Mouse (Mus musculus) forebrain, postnatal 0 days (tissue): Measurements from ENCODE around the gene Grn. TPM values are rescaled to one million over a fixed set of nuclear protein-coding genes. Genes with fewer than 3 reads are reported as not detected.
"Not testable (repeated sequence)": the region's sequence is repeated elsewhere in the genome, so short reads cannot be mapped to it uniquely, and the experiment has no call there.

Experiments
- ATAC-seq: fragments of 200-750 bp; cut with Nextera tagmentation; 2 replicates; pipeline ENCODE4 v1.8.0; 2017; ENCODE audit warnings: mild to moderate bottlenecking, moderate library complexity
- DNase-seq: peaks from one replicate; pipeline ENCODE4 v3.0.0-alpha.2; 2015
- H3K27ac ChIP-seq: fragments of 300-500 bp; sonication (generic); 2 replicates; pipeline ENCODE4 v1.5.1; 2014; ENCODE audit warnings: low read depth, mild to moderate bottlenecking, antibody characterized with exemption, low read length, moderate library complexity, mixed read lengths
- H3K27me3 ChIP-seq: fragments of 300-500 bp; sonication (generic); 2 replicates; pipeline ENCODE4 v1.6.1; 2014; ENCODE audit warnings: mild to moderate bottlenecking, low read length, mixed read lengths; ENCODE audit not compliant: insufficient read depth
- H3K36me3 ChIP-seq: fragments of 300-500 bp; sonication (generic); 2 replicates; pipeline ENCODE4 v1.6.1; 2014; ENCODE audit warnings: mild to moderate bottlenecking, moderate library complexity; ENCODE audit not compliant: insufficient read depth
- H3K4me1 ChIP-seq: fragments of 300-500 bp; sonication (generic); 2 replicates; pipeline ENCODE4 v1.6.1; 2014; ENCODE audit warnings: antibody characterized with exemption; ENCODE audit not compliant: insufficient read depth
- H3K4me2 ChIP-seq: fragments of 300-500 bp; sonication (generic); 2 replicates; pipeline ENCODE4 v1.6.1; 2014; ENCODE audit warnings: low read depth, mild to moderate bottlenecking, moderate library complexity
- H3K4me3 ChIP-seq: fragments of 300-500 bp; sonication (generic); 2 replicates; pipeline ENCODE4 v1.5.1; 2014; ENCODE audit warnings: low read depth, low read length, mixed read lengths
- H3K9ac ChIP-seq: fragments of 300-500 bp; sonication (generic); 2 replicates; pipeline ENCODE4 v1.6.1; 2014; ENCODE audit warnings: mild to moderate bottlenecking
- H3K9me3 ChIP-seq: fragments of 300-500 bp; sonication (generic); 2 replicates; pipeline ENCODE4 v1.6.1; 2016; ENCODE audit warnings: low read length
- CTCF ChIP-seq: sonication (generic); IDR thresholded peaks from 2 replicates; pipeline ENCODE4 v1.5.1; 2016; ENCODE audit warnings: antibody characterized with exemption, control low read depth, low read depth
- WGBS: fragments of 180-500 bp; shearing (Covaris S2); extraction: QIAGEN DNeasy Blood & Tissue Kit; methylation state at CpG from one replicate; pipeline ENCODE4 v1.1.7; 2014; 5-methylcytosine and 5-hydroxymethylcytosine counted together
- polyA plus RNA-seq: library from polyadenylated mRNA; unstranded; fragments of >200 nt; fragmentation: Nextera tagmentation; extraction: Ambion mirVana; gene quantifications from 2 replicates; pipeline ENCODE4 v1.2.1, GENCODE M21; 2015
- total RNA-seq: library from RNA; depleted of rRNA; stranded (reverse); fragments of >200 nt; gene quantifications from 2 replicates; pipeline ENCODE4 v1.2.3, GENCODE M21; 2014

Gene Grn
- total and polyA plus RNA-seq, 2 experiments from 2014 or later: 66.2 to 86.6 TPM

DNA sequence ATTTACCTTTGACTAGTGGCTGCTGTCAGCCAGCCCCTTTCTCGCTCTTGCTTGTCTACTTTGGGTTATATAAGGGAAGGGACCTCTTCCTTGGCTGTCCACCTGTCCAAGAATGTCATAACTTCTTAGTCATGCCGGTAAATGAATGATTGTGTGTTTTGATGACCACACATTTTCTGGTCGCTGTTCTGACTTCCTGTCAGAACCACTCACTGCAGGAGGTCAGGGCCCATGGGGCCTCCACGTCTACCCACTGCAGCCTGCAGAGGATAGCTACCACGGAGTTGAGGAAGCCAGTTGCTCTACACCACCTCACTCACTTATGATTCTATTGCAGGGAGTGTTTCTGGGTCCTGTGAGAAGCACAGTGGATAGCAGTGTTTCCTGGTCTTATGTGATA, 44.0 kb upstream of the Grn start:
- no peak for ATAC-seq

GRCm38 (mm10) chr11:102389436-102389835, 40.7 kb upstream of the Grn start:
- not testable (repeated sequence) for H3K4me2 ChIP-seq, ATAC-seq, H3K36me3 ChIP-seq, DNase-seq, H3K4me3 ChIP-seq, H3K4me1 ChIP-seq, H3K9me3 ChIP-seq, H3K9ac ChIP-seq, H3K27me3 ChIP-seq, H3K27ac ChIP-seq
- WGBS: 90% methylated on average over 4 of the region's 5 CpGs

More for the DNA sequence above, 44.0 kb upstream of the Grn start:
- WGBS: 62% methylated on average over 5 of the region's 5 CpGs
- Histone ChIP-seq H3K4me3 (no peak overlapping the region), H3K36me3 (no peaks in the 10 kb centered on the region), H3K9ac (no peak overlapping the region), H3K4me2 (no peak overlapping the region), H3K4me1 (no peaks in the 10 kb centered on the region), H3K27me3 (no peaks in the 10 kb centered on the region), H3K27ac (no peak overlapping the region), H3K9me3 (no peaks in the 10 kb centered on the region)
- no peak for DNase-seq
- TF ChIP-seq CTCF: no peak

- Histone ChIP-seq H3K9me3 (no peaks in the 10 kb centered on the region), H3K36me3 (no peaks in the 10 kb centered on the region), H3K4me1 (peaks cover 35% of the 10 kb centered on the region), H3K27me3 (no peaks in the 10 kb centered on the region), H3K4me3 (peak overlapping the region; percentile 93), H3K27ac (peak overlapping the region; percentile 98), H3K4me2 (peak overlapping the region; percentile 87), H3K9ac (peak overlapping the region; percentile 97)
- DNase-seq: no peak
- no peak for TF ChIP-seq CTCF
- ATAC-seq: peak; percentile 28; the same call in 1 of the 2 replicates
- WGBS: 18% methylated on average over 15 of the region's 15 CpGs
Measured at GRCm38 (mm10) chr11:102392441-102393237, 37.5 kb upstream of the Grn start.

DNA sequence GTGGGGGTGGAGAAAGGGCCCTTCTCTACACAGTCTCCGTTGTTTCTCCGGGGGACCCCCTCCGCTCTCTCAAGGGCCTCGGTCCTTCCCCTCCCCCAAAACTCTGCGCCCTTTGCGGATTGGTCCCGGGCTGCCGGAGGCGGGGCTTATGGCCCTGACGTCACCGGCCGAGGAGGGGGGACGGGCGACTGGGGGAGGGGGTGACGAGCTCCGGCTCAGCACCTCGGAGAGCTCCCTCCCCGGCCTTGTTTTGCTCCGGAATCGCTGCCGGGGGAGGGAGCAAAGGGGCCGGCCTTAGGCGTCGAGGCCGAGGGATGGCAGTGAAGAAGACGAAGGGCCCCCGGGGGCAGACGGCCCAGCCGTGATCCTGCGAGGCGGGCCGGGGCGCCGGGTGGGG, 36.9 kb upstream of the Grn start, which contains the start of gene Rundc3a:
Rundc3a (plus strand) TSS at position 166 of the 397 bp plus-strand sequence.
- Histone ChIP-seq H3K9me3 (no peaks in the 10 kb centered on the region), H3K4me1 (peaks cover 35% of the 10 kb centered on the region), H3K4me2 (peak within 1 kb of the TSS; percentile 87), H3K27ac (peak within 1 kb of the TSS; percentile 98), H3K27me3 (no peaks in the 10 kb centered on the region), H3K4me3 (peak within 1 kb of the TSS; percentile 93), H3K36me3 (0 out of 2 replicates have a peak, but pooled peaks cover 1% of the 10 kb centered on the region), H3K9ac (peak within 1 kb of the TSS; percentile 97)
- 4% methylated on average over 34 of the region's 34 CpGs for WGBS
- ATAC-seq (peak; percentile 92), DNase-seq (peak; percentile 98)
- TF ChIP-seq CTCF: no peak

DNA sequence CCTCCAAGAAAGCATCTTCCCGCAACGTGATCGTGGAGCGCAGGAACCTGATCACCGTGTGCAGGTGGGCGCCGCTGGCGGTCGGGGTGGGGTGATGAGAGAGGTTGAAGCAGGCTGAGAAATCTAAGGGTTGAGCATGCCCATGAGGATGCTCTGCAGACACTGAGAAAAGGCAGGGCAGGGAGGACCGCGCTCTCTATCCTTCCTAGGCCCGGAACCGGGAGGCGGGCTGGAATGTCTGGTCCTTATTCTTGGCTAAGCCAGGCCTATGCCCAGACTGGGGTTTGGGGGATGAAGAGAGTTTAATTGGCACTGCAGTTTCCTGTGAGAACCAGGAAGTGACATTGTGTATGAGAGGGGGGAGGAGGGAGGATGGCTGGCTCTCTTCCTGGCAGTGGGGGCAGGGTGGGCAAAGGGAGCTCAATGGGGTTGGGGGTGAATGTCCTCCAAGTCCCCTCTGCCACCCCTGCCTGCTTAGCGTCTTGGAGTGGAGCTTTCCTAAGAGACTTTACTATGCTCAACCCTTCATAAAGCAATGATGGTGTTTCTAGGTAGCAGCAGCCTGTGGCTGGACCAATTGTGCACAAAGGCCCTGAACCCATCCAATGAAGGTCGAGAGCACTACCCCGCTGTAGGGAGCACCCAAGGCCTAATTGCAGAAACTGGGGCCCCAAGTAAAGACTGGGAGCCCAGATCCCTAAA, 36.2 kb upstream of the Grn start:
- ATAC-seq (peak; percentile 77), DNase-seq (peak; percentile 83)
- WGBS: 4% methylated on average over 17 of the region's 17 CpGs
- Histone ChIP-seq H3K27me3 (no peaks in the 10 kb centered on the region), H3K27ac (peak overlapping the region; percentile 98), H3K4me1 (peaks cover 35% of the 10 kb centered on the region), H3K36me3 (peaks cover 8% of the 10 kb centered on the region; the same call in 1 of the 2 replicates), H3K4me2 (peak overlapping the region; percentile 87), H3K9me3 (no peaks in the 10 kb centered on the region), H3K4me3 (peak overlapping the region; percentile 93), H3K9ac (peak overlapping the region; percentile 97)
- no peak for TF ChIP-seq CTCF

DNA sequence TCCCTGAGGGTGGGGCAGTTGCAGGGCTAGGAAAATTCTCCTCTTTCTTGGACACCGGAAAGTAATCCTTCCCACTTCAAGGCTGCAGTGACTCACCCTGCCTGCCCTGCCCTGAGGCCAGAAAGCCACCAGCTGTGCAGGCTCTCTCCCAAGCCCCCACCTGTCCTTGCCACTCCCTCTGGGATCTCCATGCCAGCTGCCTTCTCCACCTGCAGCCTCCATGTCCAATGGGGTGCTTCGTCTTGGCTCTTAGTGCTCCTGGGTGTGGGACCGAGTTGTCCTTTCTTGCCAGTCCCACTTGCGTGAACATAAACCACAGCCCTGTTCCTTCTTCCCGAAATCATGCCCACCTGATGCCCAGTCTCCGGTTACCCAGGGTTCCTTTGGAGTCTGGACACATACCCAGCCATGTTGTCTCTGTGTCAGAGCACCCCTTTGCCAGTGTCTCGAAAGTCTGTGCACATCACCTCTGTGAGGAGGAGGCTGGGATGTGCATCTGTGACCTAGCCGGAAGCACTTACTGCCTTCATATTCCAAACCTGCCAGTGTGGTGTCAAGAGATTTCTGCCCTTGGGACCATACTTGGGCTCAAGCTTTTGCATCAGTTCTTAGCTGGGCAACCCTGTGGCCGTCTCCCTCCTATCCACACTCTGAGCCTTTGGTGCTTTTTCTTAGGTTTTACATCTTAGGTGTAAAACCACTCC, 35.5 kb upstream of the Grn start:
- no peak for TF ChIP-seq CTCF

More for the DNA sequence above, 35.5 kb upstream of the Grn start:
- Histone ChIP-seq H3K9ac (peak overlapping the region; percentile 97), H3K27me3 (no peaks in the 10 kb centered on the region), H3K36me3 (peaks cover 15% of the 10 kb centered on the region), H3K4me3 (peak overlapping the region; percentile 93), H3K4me2 (peak overlapping the region; percentile 87), H3K4me1 (peaks cover 35% of the 10 kb centered on the region), H3K9me3 (no peaks in the 10 kb centered on the region), H3K27ac (peak overlapping the region; percentile 98)
- DNase-seq (no peak), ATAC-seq (no peak)
- 72% methylated on average over 9 of the region's 9 CpGs for WGBS
